Mouse (Mus musculus) stomach, postnatal 0 days (tissue): ENCODE measurements at regions not wholly inside any gene's neighbourhood (a gene's known extent, or its start where the extent isn't known, plus 50 kb on each side); places are given as distances from the start of the nearest gene placed in this dataset.

ENCODE experiments used
- ATAC-seq: fragments of 200-750 bp; cut with Nextera tagmentation; 2 replicates; pipeline ENCODE4 v1.8.0; 2017; ENCODE audit not compliant: low FRiP score, low TSS enrichment
- DNase-seq: peaks from one replicate; pipeline ENCODE4 v3.0.0-alpha.2; 2016; ENCODE audit warnings: low spot score
- H3K27ac ChIP-seq: fragments of 300-500 bp; sonication (generic); replicated peaks from 2 replicates; pipeline ENCODE4 v1.5.1; 2014; ENCODE audit warnings: mild to moderate bottlenecking, control low read depth
- H3K27me3 ChIP-seq: fragments of 300-500 bp; sonication (generic); 2 replicates; pipeline ENCODE4 v1.6.1; 2014; ENCODE audit warnings: low read length; ENCODE audit not compliant: control insufficient read depth, insufficient read depth
- H3K36me3 ChIP-seq: fragments of 300-500 bp; sonication (generic); 2 replicates; pipeline ENCODE4 v1.6.1; 2014; ENCODE audit warnings: low read length, mixed read lengths; ENCODE audit not compliant: control insufficient read depth, insufficient read depth
- H3K4me1 ChIP-seq: fragments of 300-500 bp; sonication (generic); replicated peaks from 2 replicates; pipeline ENCODE4 v1.6.1; 2014; ENCODE audit warnings: antibody characterized with exemption; ENCODE audit not compliant: control insufficient read depth, insufficient read depth
- H3K4me2 ChIP-seq: fragments of 300-500 bp; sonication (generic); replicated peaks from 2 replicates; pipeline ENCODE4 v1.6.1; 2014; ENCODE audit warnings: low read depth, mild to moderate bottlenecking, control low read depth, moderate library complexity
- H3K4me3 ChIP-seq: fragments of 300-500 bp; sonication (generic); 2 replicates; pipeline ENCODE4 v1.5.1; 2014; ENCODE audit warnings: low read depth, low read length, control low read depth
- H3K9ac ChIP-seq: fragments of 300-500 bp; sonication (generic); 2 replicates; pipeline ENCODE4 v1.6.1; 2014; ENCODE audit warnings: mild to moderate bottlenecking, low read length, control low read depth, mixed read lengths
- H3K9me3 ChIP-seq: fragments of 300-500 bp; sonication (generic); 2 replicates; pipeline ENCODE4 v1.6.1; 2016; ENCODE audit warnings: low read length; ENCODE audit not compliant: control insufficient read depth
- CTCF ChIP-seq: IDR thresholded peaks from 2 replicates; pipeline ENCODE4 v1.5.1; 2016; ENCODE audit warnings: antibody characterized with exemption, low read depth, mild to moderate bottlenecking, moderate library complexity
- EP300 ChIP-seq: optimal IDR thresholded peaks from 2 replicates; pipeline ENCODE3; 2016; ENCODE audit warnings: antibody characterized with exemption
- WGBS: fragments of 180-500 bp; shearing (Covaris S2); extraction: QIAGEN DNeasy Blood & Tissue Kit; methylation state at CpG from one replicate; pipeline ENCODE4 v1.1.7; 2014; 5-methylcytosine and 5-hydroxymethylcytosine counted together

DNA sequence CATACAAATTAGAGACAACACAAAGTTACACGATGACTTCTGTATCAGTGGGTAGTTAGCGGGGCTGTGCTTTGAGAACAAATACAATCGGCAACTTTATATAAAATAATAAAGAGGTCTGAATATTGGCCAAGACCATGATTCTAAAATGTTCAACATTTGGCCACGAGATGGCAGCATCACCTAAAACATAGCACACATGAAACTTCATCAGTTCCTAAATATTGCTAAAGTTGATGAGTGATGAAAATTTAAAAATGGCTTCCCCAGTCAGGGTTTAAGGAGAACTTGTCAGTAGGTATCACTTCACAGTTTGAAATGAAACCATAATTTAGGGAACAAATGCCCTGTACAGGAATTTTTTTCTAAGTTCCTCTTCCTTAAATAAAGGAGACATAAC is 824.6 kb downstream of the Basp1 start:
- Histone ChIP-seq H3K4me3 (no peak overlapping the region), H3K36me3 (no peaks in the 10 kb centered on the region), H3K27ac (no peak overlapping the region), H3K27me3 (no peaks in the 10 kb centered on the region), H3K4me2 (no peak overlapping the region), H3K4me1 (no peaks in the 10 kb centered on the region), H3K9ac (no peak overlapping the region), H3K9me3 (no peaks in the 10 kb centered on the region)
- WGBS, result 18% methylated on average over 4 of the region's 4 CpGs
- DNase-seq, result peak; percentile 28
- no peak for ATAC-seq
- peak; percentile 83 for TF ChIP-seq CTCF
- TF ChIP-seq EP300, result no peak

GRCm38 (mm10) chr15:24566981-24567380 is 846.6 kb downstream of the Basp1 start:
- Histone ChIP-seq H3K4me3 (no peak overlapping the region), H3K9me3 (no peaks in the 10 kb centered on the region), H3K4me1 (no peaks in the 10 kb centered on the region), H3K4me2 (no peak overlapping the region), H3K27me3 (no peaks in the 10 kb centered on the region), H3K9ac (no peak overlapping the region), H3K36me3 (no peaks in the 10 kb centered on the region), H3K27ac (no peak overlapping the region)
- 40% methylated on average over 3 of the region's 3 CpGs for WGBS
- ATAC-seq, result no peak
- no peak for DNase-seq
- no peak for TF ChIP-seq EP300
- TF ChIP-seq CTCF, result no peak

- DNase-seq (no peak), ATAC-seq (no peak)
- Histone ChIP-seq H3K9me3 (no peaks in the 10 kb centered on the region), H3K27me3 (no peaks in the 10 kb centered on the region), H3K4me2 (no peak overlapping the region), H3K9ac (no peak overlapping the region), H3K4me1 (no peaks in the 10 kb centered on the region), H3K27ac (no peak overlapping the region), H3K4me3 (no peak overlapping the region), H3K36me3 (no peaks in the 10 kb centered on the region)
- WGBS, result 80% methylated on average over 4 of the region's 4 CpGs
- TF ChIP-seq EP300, result no peak
- TF ChIP-seq CTCF, result no peak
Measured at GRCm38 (mm10) chr15:24556806-24557205, 856.8 kb downstream of the Basp1 start.

DNA sequence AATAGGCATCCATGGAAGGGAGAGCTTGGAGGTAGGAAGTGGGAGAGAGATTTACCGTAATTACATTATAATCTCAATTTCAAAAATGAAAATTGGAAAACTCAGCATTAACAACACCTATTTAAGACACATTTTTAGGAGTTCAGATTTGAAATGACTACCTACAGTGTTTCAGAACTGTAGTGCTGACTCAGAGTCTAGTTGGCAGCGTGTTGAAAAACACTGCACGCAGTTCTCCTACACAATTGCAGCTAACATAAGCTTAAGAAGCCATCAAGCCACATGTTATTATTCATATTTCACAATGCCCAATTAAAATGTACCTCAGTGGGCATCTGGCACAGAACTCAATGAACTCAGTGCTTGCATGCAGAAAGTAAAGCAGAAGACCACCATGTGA is 863.5 kb downstream of the Basp1 start:
- H3K36me3 ChIP-seq, result no peaks in the 10 kb centered on the region
- WGBS, result 89% methylated on average over 3 of the region's 3 CpGs
- DNase-seq (no peak), ATAC-seq (no peak)
- H3K27ac ChIP-seq, result no peak overlapping the region
- H3K9ac ChIP-seq, result no peak overlapping the region
- H3K9me3 ChIP-seq, result no peaks in the 10 kb centered on the region
- H3K4me1 ChIP-seq, result no peaks in the 10 kb centered on the region
- H3K27me3 ChIP-seq, result no peaks in the 10 kb centered on the region
- no peak overlapping the region for H3K4me2 ChIP-seq
- H3K4me3 ChIP-seq, result no peak overlapping the region
- TF ChIP-seq EP300 (no peak), CTCF (no peak)

GRCm38 (mm10) chr15:24530065-24530464 is 883.5 kb downstream of the Basp1 start:
- Histone ChIP-seq H3K4me3 (no peak overlapping the region), H3K4me2 (no peak overlapping the region), H3K9me3 (no peaks in the 10 kb centered on the region), H3K36me3 (no peaks in the 10 kb centered on the region), H3K27me3 (no peaks in the 10 kb centered on the region), H3K4me1 (no peaks in the 10 kb centered on the region), H3K27ac (no peak overlapping the region), H3K9ac (no peak overlapping the region)
- 83% methylated on average over 3 of the region's 3 CpGs for WGBS
- no peak for TF ChIP-seq EP300
- no peak for TF ChIP-seq CTCF
- DNase-seq (no peak), ATAC-seq (no peak)

DNA sequence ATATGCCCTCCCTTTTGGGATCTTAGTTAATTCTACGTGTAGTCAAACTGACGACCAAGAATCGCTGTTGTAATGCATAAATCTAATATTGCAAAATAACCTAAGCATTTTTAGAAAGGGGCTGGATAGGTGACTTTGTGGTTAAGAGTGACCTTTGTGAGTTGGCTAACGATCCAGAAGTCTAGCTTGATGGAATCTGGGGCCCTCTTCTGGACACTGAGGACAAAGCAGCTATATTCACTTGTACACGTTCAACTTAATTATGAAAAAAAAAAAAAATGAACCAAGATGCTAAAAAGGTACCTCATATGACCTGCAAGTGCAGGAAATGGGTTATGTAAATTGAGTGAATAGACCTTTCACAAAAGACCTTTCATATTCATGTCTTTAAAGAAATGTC is 886.2 kb downstream of the Basp1 start:
- ATAC-seq (no peak), DNase-seq (no peak)
- Histone ChIP-seq H3K36me3 (no peaks in the 10 kb centered on the region), H3K9ac (no peak overlapping the region), H3K27me3 (no peaks in the 10 kb centered on the region), H3K27ac (no peak overlapping the region), H3K9me3 (no peaks in the 10 kb centered on the region), H3K4me3 (no peak overlapping the region), H3K4me1 (no peaks in the 10 kb centered on the region), H3K4me2 (no peak overlapping the region)
- TF ChIP-seq CTCF, result peak; percentile 20
- TF ChIP-seq EP300, result no peak
- WGBS, result 66% methylated on average over 5 of the region's 5 CpGs
